Mouse (Mus musculus): ENCODE data around the gene Rimbp2.

The Rimbp2 gene

GRCm38 (mm10) chr5:128932776-128933175 lies 20.5 kb downstream of the Rimbp2 start:
- DNase-seq (ENCODE audit: low spot score), result no peak

- no peak for DNase-seq (ENCODE audit: low spot score)
Observed at GRCm38 (mm10) chr5:128925073-128925472, 28.2 kb downstream of the Rimbp2 start.

- no peak for DNase-seq (ENCODE audit: low spot score)
Observed at GRCm38 (mm10) chr5:128920112-128920511, 33.2 kb downstream of the Rimbp2 start.

- DNase-seq (ENCODE audit: low spot score), result peak; percentile 88
Observed at GRCm38 (mm10) chr5:128917116-128917959, 35.9 kb downstream of the Rimbp2 start.

GRCm38 (mm10) chr5:128913820-128914219 lies 39.5 kb downstream of the Rimbp2 start:
- DNase-seq (ENCODE audit: low spot score), result no peak

GRCm38 (mm10) chr5:128912374-128912773 lies 40.9 kb downstream of the Rimbp2 start:
- no peak for DNase-seq (ENCODE audit: low spot score)

- no peak for DNase-seq (ENCODE audit: low spot score)
Observed at GRCm38 (mm10) chr5:128911593-128911992, 41.7 kb downstream of the Rimbp2 start.

- DNase-seq (ENCODE audit: low spot score), result no peak
Observed at GRCm38 (mm10) chr5:128904113-128904512, 49.2 kb downstream of the Rimbp2 start.

- DNase-seq (ENCODE audit: low spot score), result no peak
Observed at GRCm38 (mm10) chr5:128903120-128903519, 50.2 kb downstream of the Rimbp2 start.

- no peak for DNase-seq (ENCODE audit: low spot score)
Observed at GRCm38 (mm10) chr5:128899971-128900370, 53.3 kb downstream of the Rimbp2 start.

- no peak for DNase-seq (ENCODE audit: low spot score)
Observed at GRCm38 (mm10) chr5:128894921-128895320, 58.4 kb downstream of the Rimbp2 start.

GRCm38 (mm10) chr5:128887546-128887945 lies 65.7 kb downstream of the Rimbp2 start:
- DNase-seq (ENCODE audit: low spot score), result no peak

GRCm38 (mm10) chr5:128884320-128884719 lies 69.0 kb downstream of the Rimbp2 start:
- DNase-seq (ENCODE audit: low spot score), result no peak

GRCm38 (mm10) chr5:128879092-128879491 lies 74.2 kb downstream of the Rimbp2 start:
- peak; percentile 47 for DNase-seq (ENCODE audit: low spot score)

- no peak for DNase-seq (ENCODE audit: low spot score)
Observed at GRCm38 (mm10) chr5:128877425-128878035, 75.8 kb downstream of the Rimbp2 start.

GRCm38 (mm10) chr5:128871706-128872105 lies 81.6 kb downstream of the Rimbp2 start:
- no peak for DNase-seq (ENCODE audit: low spot score)

GRCm38 (mm10) chr5:128866811-128867210 lies 86.5 kb downstream of the Rimbp2 start:
- no peak for DNase-seq (ENCODE audit: low spot score)

GRCm38 (mm10) chr5:128866291-128866690 lies 87.0 kb downstream of the Rimbp2 start:
- no peak for DNase-seq (ENCODE audit: low spot score)

- no peak for DNase-seq (ENCODE audit: low spot score)
Observed at GRCm38 (mm10) chr5:128863497-128863896, 89.8 kb downstream of the Rimbp2 start.

- DNase-seq (ENCODE audit: low spot score), result no peak
Observed at GRCm38 (mm10) chr5:128860907-128861306, 92.4 kb downstream of the Rimbp2 start.

- no peak for DNase-seq (ENCODE audit: low spot score)
Observed at GRCm38 (mm10) chr5:128852791-128853190, 100.5 kb downstream of the Rimbp2 start.

GRCm38 (mm10) chr5:128847806-128848205 lies 105.5 kb downstream of the Rimbp2 start:
- DNase-seq (ENCODE audit: low spot score), result no peak

GRCm38 (mm10) chr5:128846433-128847040 lies 106.7 kb downstream of the Rimbp2 start:
- DNase-seq (ENCODE audit: low spot score), result no peak
